Mouse (Mus musculus) heart, postnatal 0 days (tissue): ENCODE results near the gene Nmnat1. TPM values are rescaled to one million over a fixed set of nuclear protein-coding genes. Genes with fewer than 3 reads are reported as not detected.

ENCODE experiments used
- ATAC-seq: fragments of 200-750 bp; cut with Nextera tagmentation; 2 replicates; pipeline ENCODE4 v1.8.0; 2017; ENCODE audit warnings: low read depth, moderate number of reproducible peaks, moderate library complexity; ENCODE audit not compliant: insufficient read depth
- DNase-seq: peaks from one replicate; pipeline ENCODE4 v3.0.0-alpha.2; 2016; ENCODE audit warnings: low spot score
- H3K27ac ChIP-seq: fragments of 300-500 bp; sonication (generic); 2 replicates; pipeline ENCODE4 v1.5.1; 2014; ENCODE audit warnings: low read depth, mild to moderate bottlenecking
- H3K27me3 ChIP-seq: fragments of 300-500 bp; sonication (generic); 2 replicates; pipeline ENCODE4 v1.6.1; 2014; ENCODE audit warnings: low read length, mixed read lengths; ENCODE audit not compliant: control insufficient read depth, insufficient read depth
- H3K36me3 ChIP-seq: fragments of 300-500 bp; sonication (generic); replicated peaks from 2 replicates; pipeline ENCODE4 v1.6.1; 2014; ENCODE audit warnings: low read length, mixed read lengths; ENCODE audit not compliant: control insufficient read depth, insufficient read depth
- H3K4me1 ChIP-seq: fragments of 300-500 bp; sonication (generic); 2 replicates; pipeline ENCODE4 v1.6.1; 2014; ENCODE audit warnings: antibody characterized with exemption; ENCODE audit not compliant: control insufficient read depth, insufficient read depth
- H3K4me2 ChIP-seq: fragments of 300-500 bp; sonication (generic); 2 replicates; pipeline ENCODE4 v1.6.1; 2014; ENCODE audit warnings: low read depth, mild to moderate bottlenecking, low read length, moderate library complexity
- H3K4me3 ChIP-seq: fragments of 300-500 bp; sonication (generic); 2 replicates; pipeline ENCODE4 v1.5.1; 2014; ENCODE audit warnings: low read depth, low read length
- H3K9ac ChIP-seq: fragments of 300-500 bp; sonication (generic); replicated peaks from 2 replicates; pipeline ENCODE4 v1.6.1; 2014; ENCODE audit warnings: low read depth, low read length, mixed read lengths
- H3K9me3 ChIP-seq: fragments of 300-500 bp; sonication (generic); replicated peaks from 2 replicates; pipeline ENCODE4 v1.6.1; 2016; ENCODE audit warnings: low read length; ENCODE audit not compliant: control insufficient read depth
- CTCF ChIP-seq: IDR thresholded peaks from 2 replicates; pipeline ENCODE4 v1.5.1; 2016; ENCODE audit warnings: antibody characterized with exemption, control low read depth, low read depth
- EP300 ChIP-seq: IDR thresholded peaks from 2 replicates; pipeline ENCODE4 v1.6.1; 2016; ENCODE audit warnings: antibody characterized with exemption, low read depth
- WGBS: fragments of 180-500 bp; shearing (Covaris S2); extraction: QIAGEN DNeasy Blood & Tissue Kit; methylation state at CpG from one replicate; pipeline ENCODE4 v1.1.7; 2014; 5-methylcytosine and 5-hydroxymethylcytosine counted together
- polyA plus RNA-seq: library from polyadenylated mRNA; unstranded; fragments of >200 nt; fragmentation: Nextera tagmentation; extraction: Ambion mirVana; gene quantifications from 2 replicates; pipeline ENCODE4 v1.2.1, GENCODE M21; 2015
- total RNA-seq: library from RNA; depleted of rRNA; stranded (reverse); fragments of >200 nt; gene quantifications from 2 replicates; pipeline ENCODE4 v1.2.3, GENCODE M21; 2014; ENCODE audit warnings: low replicate concordance

Gene Nmnat1
- total and polyA plus RNA-seq, 2 experiments from 2014 or later: 14.4 to 15.3 TPM

- Histone ChIP-seq H3K27ac (no peak overlapping the region), H3K9me3 (no peaks in the 10 kb centered on the region), H3K27me3 (no peaks in the 10 kb centered on the region), H3K36me3 (peaks cover 53% of the 10 kb centered on the region), H3K9ac (no peak overlapping the region), H3K4me3 (no peak overlapping the region), H3K4me1 (peaks cover 14% of the 10 kb centered on the region), H3K4me2 (no peak overlapping the region)
- DNase-seq (no peak), ATAC-seq (no peak)
- WGBS: 92% methylated on average over 12 of the region's 12 CpGs
- TF ChIP-seq CTCF (no peak), EP300 (no peak)
These were observed 2.7 kb upstream of the Nmnat1 start for GRCm38 (mm10) chr4:149487729-149488128.

GRCm38 (mm10) chr4:149485825-149486206 is 814 bp upstream of the Nmnat1 start:
- ATAC-seq (no peak), DNase-seq (peak; percentile 63)
- Histone ChIP-seq H3K27me3 (no peaks in the 10 kb centered on the region), H3K27ac (peak overlapping the region; percentile 88), H3K4me3 (peak overlapping the region; percentile 77), H3K4me1 (peaks cover 14% of the 10 kb centered on the region), H3K9me3 (no peaks in the 10 kb centered on the region), H3K36me3 (peaks cover 37% of the 10 kb centered on the region), H3K9ac (peak overlapping the region; percentile 76), H3K4me2 (peak overlapping the region; percentile 84)
- WGBS: under 1% methylated on average over 10 of the region's 10 CpGs
- TF ChIP-seq EP300: no peak
- peak; percentile 40 for TF ChIP-seq CTCF

DNA sequence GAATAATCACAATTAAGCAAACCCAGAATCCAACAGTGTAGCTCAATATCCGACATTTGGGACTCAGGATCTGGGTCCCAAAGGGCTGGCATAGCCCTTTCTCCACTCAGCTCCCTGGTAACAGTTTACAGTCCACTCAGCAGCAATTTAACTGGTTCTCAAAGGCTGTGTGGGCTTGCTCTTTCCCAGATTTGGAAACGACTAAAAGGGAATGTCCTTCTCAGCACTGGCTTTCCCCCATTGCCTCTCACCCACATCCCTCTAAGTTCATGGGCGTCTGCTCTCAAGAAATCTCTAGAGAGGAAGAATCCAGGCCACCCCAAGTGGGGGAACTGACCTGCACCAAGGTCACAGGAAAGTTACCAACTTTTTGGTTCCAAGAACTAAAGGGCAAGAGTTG is 436 bp downstream of the Nmnat1 start:
- DNase-seq (peak; percentile 35), ATAC-seq (peak; percentile 45)
- Histone ChIP-seq H3K4me1 (peaks cover 14% of the 10 kb centered on the region), H3K9me3 (no peaks in the 10 kb centered on the region), H3K27ac (peak overlapping the region; percentile 88), H3K36me3 (peaks cover 30% of the 10 kb centered on the region), H3K4me2 (peak overlapping the region; percentile 84), H3K9ac (peak overlapping the region; percentile 76), H3K27me3 (no peaks in the 10 kb centered on the region), H3K4me3 (peak overlapping the region; percentile 77)
- 32% methylated on average over 3 of the region's 3 CpGs for WGBS
- TF ChIP-seq EP300: no peak
- no peak for TF ChIP-seq CTCF

DNA sequence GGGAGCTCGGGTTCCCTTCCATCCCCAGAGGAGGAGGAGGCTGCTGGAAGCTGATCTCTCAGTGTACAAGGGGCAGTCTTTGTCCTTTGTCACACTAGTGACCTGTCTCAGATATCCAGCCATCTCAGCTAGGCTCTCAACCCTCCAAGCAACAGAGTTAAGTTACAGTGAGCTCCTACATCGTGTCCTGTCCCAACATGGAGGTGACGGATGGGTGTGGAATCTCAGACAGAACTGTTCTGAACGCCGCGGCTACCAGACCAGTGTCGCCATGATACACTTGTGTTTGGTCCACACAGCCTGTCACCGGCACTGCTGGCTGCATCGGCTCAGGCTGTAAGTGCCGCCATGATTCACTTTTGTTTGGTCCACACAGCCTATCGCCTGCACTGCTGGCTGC is 7.9 kb downstream of the Nmnat1 start, which contains the start of gene Tmem274:
Gene Tmem274 (plus strand): TSS at position 301 of the 400 bp plus-strand sequence.
- Histone ChIP-seq H3K4me1 (no peaks in the 10 kb centered on the region), H3K4me3 (no peak within 1 kb of the TSS), H3K4me2 (no peak within 1 kb of the TSS), H3K27ac (no peak within 1 kb of the TSS), H3K9me3 (no peaks in the 10 kb centered on the region), H3K9ac (no peak within 1 kb of the TSS), H3K36me3 (peaks cover 15% of the 10 kb centered on the region), H3K27me3 (no peaks in the 10 kb centered on the region)
- 84% methylated on average over 11 of the region's 11 CpGs for WGBS
- ATAC-seq (no peak), DNase-seq (no peak)
- TF ChIP-seq EP300 (no peak), CTCF (no peak)

DNA sequence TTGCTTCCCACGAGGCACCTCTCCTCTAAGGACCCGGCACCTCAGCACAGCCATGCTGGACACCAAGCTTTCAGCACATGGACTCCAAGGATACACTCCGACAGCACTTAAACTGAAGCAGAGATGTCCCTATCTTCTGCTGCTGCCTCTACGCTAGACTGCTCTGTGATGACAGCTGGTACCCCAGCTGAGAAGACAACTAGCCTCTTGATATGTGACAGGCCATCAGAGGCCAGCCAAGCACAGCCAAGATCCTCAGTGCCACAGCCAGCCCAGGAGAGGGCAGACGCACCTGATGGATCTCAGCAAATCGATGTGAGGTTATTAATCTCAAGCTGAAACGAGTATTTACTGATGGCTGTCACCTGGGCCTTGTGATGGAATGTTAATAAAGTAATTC is 9.9 kb downstream of the Nmnat1 start:
- H3K4me2 ChIP-seq: no peak overlapping the region
- TF ChIP-seq CTCF (no peak), EP300 (no peak)
- WGBS: 53% methylated on average over 7 of the region's 7 CpGs
- no peaks in the 10 kb centered on the region for H3K4me1 ChIP-seq
- no peaks in the 10 kb centered on the region for H3K27me3 ChIP-seq
- no peak overlapping the region for H3K27ac ChIP-seq
- no peak overlapping the region for H3K9ac ChIP-seq
- H3K4me3 ChIP-seq: no peak overlapping the region
- DNase-seq: no peak
- ATAC-seq: no peak
- peaks cover 17% of the 10 kb centered on the region for H3K36me3 ChIP-seq
- no peaks in the 10 kb centered on the region for H3K9me3 ChIP-seq

GRCm38 (mm10) chr4:149469557-149469956 is 15.4 kb downstream of the Nmnat1 start:
- Histone ChIP-seq H3K27me3 (no peaks in the 10 kb centered on the region), H3K36me3 (peaks cover 36% of the 10 kb centered on the region), H3K4me1 (no peaks in the 10 kb centered on the region), H3K9ac (no peak overlapping the region), H3K4me2 (no peak overlapping the region), H3K9me3 (no peaks in the 10 kb centered on the region), H3K27ac (no peak overlapping the region; the same call in 1 of the 2 replicates), H3K4me3 (no peak overlapping the region)
- DNase-seq: no peak
- WGBS: 89% methylated on average over 3 of the region's 3 CpGs
- TF ChIP-seq EP300 (no peak), CTCF (no peak)
- no peak for ATAC-seq
